Mouse (Mus musculus) CD4-positive, CD25-positive, alpha-beta regulatory T cell, adult 2 months (primary cell): ENCODE measurements around the gene Krt86.

Source experiments
- DNase-seq: peaks from one replicate; pipeline ENCODE4 v3.0.0-alpha.2; 2012; ENCODE audit warnings: low read depth, low spot score

Gene Krt86

DNA sequence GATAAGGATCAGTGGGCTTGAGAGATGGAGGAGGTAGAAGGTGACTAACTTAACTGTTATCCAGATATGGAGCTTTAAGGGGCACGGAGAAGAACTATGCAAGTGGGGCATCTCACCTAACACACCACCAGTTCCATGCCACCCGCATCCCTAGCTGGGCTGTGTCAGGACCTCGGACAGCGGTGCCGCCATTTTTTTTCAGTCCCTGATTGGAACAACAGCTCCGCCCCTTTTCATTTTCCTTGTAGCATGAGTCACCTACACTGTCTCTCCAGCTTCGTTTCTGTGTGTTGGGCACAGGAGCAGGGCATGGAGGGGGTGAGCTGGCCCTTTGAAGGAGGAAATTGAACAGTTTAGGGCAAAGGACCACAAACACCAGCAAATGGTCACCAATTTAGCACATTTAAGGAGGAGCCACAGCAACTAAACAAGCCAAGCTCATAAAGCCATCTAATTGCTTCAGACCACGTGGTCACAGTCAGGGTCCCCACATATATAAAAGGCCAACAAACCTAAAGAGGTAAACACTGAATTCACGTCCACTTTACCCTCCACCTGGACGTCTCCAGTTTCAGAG, at the start of gene Krt86:
Gene Krt86 (plus strand): TSS at position 527 of the 577 bp plus-strand sequence.
- DNase-seq: no peak

DNA sequence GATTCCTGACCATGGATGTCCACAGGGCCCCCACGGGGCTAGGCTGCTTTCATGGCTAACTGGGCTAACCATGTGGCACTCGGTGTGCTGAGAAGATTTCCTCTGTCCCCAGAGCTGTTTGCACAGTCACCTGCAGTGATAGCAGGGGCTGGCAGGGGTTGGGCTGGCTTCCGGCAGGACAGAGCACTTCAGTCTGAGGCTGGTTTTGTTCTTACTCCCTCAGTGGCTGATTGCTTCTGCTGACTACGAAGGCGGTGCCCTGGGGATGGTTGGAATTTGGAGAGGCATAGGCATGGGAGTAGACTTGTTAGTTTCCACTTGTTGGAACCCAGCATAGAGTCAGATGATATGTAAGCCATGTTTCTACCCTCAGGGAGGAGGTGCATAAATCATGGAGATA, 48.4 kb upstream of the Krt86 start:
- no peak for DNase-seq

DNA sequence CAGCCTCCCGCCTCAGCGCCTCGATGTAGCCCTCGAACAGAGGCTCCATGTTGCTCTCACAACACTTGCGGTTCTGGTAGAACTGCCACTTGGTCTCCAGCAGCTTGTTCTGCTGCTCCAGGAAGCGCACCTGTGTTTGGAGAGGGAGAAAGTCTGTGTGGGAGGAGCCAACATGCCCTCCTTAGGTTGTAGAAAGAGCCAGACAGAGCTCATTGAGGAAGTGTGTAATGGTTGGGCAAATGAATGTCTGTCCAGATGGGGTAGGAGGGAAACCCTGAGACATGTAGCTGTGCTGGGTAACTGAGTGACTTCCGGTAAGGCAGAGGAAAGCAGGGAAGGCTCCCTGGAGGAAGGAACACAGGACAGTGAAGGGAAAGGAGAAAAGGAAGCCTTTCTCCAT, 36.7 kb upstream of the Krt86 start:
- DNase-seq: no peak

DNA sequence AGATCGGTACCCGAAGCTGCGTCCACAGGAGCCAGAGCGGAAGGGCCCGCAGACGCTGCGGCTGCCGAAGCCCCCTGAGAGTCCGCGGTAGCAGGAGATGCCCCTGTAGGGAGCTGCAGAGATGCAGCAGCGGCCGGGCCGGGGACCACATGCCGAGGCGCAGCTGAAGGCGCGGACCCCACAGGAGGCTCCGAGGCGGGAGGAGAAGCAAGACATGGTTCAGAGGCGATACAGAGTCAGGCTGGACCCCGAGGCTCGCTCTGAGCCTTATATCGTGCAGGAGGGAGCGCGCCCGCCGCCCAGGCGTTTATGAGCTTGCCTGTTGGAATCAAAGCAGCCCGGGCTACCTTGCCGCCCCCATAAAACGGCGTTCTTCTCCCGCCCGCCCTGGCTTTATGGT, 34.7 kb upstream of the Krt86 start, which contains the start of gene Krt87:
Gene Krt87 (minus strand): TSS at position 250 of the 400 bp plus-strand sequence.
- no peak for DNase-seq

DNA sequence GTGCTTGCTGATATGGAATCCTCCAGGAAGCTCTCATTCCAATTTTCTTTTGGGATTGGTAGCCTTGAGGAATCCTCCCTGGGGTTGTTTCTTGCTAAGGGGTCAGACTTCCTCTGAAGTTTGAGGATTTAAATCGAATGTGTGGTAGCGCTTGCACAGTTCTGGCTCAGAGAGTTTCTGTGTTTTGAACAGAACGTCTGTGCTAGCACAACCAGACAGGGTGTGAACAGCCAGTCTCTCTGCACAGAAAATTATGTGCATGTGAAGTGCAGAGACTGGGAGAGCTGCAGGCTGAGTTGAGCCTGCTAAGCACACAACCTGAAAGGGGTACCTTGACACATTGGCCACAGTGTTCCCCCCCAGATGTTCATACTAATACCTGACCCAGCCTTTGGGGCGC, 32.4 kb upstream of the Krt86 start:
- DNase-seq: no peak

DNA sequence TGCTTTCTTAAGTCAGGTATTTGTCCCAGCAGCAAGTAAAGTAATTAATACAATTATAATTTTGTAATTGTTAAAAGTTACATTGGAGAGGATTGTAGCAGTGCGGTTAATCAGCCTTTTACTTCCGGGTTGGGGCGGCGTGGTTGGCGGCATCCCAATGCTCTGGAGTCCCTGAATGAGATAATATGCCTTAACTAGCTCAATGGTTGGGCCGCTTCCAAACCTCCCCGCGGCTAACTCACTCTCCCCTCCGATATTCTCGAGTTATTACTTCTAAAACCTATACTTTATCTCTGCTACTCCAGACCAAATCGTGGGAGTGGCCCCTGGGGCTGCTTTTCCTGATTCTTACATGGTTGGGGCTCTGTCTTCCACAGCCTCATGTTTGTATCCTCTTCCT, 26.7 kb upstream of the Krt86 start:
- no peak for DNase-seq

DNA sequence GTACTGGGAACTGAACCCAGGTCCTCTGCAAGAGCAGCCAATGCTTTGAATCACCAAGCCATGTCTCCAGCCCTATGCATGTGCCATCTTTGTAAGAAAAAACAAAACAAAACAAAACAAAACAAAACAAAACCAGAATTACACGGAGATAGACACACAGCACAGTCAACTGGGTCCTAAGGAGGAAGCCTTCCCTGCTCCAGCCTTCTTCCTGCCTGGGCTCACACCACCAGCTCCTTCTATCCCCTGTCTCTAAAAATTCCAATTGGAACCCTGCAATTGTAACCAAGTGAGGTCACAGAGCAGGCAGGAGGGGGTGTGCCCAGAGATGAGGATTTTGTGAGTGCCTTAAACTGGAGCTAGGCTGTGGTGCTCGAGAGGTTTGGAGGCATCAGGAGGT, 25.8 kb upstream of the Krt86 start, which contains the start of gene Krt88:
Gene Krt88 (plus strand): TSS at position 301 of the 400 bp plus-strand sequence.
- no peak for DNase-seq

DNA sequence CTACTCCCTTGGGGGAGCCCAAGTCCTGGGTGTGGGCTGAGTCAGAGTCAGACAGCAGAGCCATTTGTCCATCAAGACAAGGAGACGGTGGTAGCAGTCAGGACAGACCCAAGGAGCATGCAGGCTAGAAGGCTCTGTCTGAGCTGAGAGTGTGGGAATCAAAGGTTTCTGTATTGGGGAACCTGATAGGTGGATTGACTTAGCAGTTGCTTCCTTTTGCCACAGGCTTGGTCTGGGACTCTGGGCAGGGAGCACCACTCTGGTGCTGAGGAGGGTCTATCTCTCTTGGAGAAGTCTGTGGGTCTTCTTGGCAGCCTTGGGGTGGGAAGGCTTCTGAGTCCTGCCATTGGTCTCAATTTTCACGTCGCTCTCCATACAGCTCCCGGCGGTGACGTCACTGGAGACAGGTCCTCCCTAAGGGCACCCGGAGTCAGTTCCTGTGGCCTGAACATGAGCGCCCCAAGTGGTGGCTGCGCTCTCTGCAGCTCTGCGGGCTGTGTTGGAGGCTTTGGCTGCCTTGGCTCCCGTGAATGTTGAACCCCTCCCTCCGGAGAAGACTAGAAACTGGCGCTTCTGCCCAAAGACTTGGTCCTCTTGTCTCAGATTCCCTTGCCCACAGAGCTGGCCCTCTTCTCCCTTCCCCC, 20.1 kb upstream of the Krt86 start:
- DNase-seq: peak; percentile 68

DNA sequence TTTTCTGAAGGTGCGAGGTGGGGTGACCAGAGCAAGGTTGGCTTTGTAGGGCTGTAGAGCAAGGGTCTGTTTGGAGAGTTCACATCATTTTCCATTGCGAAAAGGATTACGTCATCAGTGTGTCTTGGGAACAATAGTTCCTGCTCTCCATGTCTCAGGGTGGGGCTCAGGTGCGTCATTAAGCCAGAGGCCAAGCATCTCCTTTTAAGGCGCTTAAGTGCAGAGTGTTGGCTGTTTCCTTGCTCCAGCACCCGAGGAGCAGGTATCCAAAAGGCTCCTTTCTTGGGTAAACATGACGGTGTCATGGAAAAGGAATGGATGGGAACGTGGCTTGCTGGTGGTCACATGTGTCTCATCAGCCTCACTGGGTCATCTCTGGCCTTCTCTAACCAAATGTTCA, 18.5 kb upstream of the Krt86 start:
- no peak for DNase-seq

DNA sequence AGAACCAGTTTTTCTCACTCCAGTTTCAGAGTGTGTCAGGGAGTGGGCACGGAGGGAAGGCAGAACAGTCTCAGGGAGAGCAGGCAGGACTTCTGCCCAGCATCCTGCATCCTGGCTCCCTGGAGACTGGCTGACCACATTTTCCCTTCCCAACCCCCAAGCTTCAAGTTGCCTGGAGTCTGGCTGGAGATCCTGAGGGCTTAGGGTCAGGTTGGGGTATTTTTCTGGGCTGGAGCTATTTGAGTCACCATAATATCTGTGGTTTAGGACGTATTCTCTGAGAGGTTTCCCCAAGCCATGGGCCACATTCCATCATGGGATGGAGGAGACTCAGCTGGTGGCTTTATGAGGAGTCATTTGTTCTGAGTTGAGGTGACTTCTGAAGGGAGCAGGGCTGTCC, 18.0 kb upstream of the Krt86 start:
- DNase-seq: no peak

DNA sequence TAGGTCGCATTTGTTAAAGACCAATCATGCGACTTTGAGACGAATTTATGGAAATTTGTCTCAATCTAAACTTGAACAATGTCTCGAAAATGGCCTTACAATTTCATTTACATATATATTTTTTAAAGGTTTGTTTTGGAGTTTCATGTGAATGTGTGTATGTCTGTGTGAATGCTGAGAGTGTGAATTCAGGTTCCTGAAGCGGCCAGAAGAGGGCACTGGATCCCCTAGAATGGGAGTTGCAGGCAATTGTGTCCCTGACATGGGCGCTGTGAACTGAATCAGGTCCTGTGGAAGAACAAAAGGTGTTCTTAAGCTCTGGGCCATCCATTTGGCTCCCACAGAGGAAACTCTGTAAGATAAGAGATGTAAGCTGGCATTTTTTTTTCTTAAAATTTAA, 17.4 kb upstream of the Krt86 start:
- no peak for DNase-seq

DNA sequence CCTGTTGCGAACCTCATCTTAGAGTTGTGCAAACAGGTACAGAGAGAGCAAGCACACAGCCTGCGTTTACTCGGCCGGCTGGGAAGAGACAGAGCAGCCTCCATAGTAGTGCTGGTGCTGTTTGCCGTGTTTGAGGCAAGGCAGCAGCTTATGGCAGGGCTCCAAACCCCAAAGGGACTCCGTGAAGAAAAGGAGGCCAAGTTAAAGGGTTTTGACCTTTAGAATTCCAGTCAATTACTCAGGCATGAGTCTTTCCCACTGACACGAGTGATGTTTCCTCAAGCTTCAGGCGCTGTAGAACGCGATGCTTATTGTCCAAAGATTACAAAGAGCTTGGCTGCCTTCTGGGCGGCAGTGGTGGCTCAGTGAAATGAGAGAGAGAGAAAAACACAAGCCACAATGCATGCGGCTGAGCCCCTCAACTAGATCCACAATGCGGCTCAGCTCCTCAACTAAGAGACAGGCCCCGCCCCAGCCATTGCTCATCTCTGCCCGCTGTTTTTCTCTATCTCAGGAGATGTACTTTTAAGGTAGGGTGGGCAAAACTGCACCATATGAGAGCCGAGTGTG, 14.8 kb upstream of the Krt86 start:
- DNase-seq: no peak

DNA sequence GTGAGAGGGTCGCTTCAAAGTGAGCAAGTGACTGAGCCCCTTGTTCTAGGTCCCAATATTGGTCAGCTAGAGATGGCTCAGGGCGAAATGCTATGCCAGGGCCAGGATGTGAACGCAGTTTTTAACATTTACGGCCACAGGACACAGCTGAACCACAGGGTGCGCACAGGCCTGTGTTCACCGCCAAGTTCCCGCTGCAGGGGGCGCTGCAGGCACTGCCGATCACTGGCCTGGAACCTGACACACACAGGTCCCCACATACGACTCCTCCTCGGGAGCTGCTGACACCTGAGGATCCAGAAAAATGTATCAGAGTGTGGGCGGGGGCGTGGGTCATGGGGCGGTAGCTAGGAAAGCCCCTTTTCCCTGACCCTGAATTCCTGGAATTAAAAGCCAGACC, 14.0 kb upstream of the Krt86 start:
- DNase-seq: peak; percentile 29

DNA sequence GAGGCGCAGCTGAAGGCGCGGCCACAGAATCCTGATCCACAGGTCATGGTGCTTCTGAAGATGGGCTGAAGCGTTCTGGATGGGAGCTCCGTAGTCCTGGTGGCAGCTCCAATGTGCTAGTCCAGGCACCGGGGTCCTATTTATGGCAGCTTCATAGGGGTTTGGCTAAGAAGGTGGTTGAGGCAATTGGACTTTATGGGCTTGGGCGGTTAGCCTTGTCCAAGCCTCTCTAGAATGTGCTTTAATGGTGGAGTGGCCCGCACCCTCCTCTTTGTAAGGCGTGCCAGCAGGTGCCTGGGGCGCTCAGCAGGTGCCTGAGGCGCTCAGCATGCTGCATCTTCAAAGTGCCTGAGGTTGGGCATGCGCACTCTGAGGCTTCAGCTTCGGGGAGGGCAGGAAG, 9.6 kb upstream of the Krt86 start, which contains the start of gene Krt81:
Gene Krt81 (minus strand): TSS at position 101 of the 400 bp plus-strand sequence.
- DNase-seq: no peak

DNA sequence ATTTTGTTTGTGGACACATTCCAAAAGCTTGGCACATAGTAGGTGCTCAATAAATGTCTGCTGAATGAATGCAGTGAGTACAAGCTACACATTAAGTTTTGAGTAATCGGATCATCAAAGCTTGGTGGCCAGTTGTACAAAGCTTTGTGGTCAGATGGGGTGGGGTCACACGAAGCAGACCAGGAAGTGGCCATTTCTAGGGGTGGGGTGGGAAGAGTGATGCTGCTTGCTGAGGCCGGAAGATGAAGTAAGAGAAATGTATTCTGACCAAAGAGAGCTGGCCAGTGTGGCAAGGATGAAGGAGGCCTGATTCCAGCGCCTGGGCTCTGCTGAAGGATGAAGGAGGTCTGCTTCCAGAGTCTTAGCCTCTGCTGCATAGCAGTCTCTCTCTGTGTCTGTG, 4.2 kb upstream of the Krt86 start:
- no peak for DNase-seq

DNA sequence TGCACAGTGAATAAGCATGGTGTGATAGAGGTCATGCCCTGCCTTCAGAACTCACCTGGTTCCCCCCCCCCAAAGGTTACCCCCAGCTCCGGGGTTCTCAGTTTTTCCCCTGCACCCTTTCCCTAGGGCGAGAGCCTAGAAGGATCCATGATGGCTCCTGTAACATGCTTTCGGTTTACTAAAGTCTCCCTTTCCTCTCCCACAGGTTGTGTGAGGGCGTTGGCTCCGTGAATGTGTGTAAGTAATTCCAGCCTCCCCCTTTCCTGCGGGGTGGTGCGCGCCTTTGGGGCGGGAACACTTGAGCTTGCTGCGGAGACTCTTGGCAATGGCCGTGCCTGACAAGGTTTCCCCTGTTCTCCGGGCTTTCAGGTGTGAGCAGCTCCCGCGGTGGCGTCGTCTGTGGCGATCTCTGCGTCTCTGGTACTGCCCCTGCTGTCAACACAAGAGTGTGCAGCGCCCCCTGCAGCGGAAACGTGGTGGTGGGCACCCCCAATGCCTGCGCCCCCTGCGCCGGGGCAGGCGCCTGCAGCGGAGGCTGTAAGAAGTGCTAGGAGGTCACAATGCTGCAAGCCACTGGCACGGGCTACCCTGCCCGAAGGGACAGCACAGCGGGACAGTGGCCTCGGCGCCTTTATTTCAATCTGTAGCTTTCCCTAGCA, 5.9 kb downstream of the Krt86 start:
- DNase-seq: peak; percentile 72

DNA sequence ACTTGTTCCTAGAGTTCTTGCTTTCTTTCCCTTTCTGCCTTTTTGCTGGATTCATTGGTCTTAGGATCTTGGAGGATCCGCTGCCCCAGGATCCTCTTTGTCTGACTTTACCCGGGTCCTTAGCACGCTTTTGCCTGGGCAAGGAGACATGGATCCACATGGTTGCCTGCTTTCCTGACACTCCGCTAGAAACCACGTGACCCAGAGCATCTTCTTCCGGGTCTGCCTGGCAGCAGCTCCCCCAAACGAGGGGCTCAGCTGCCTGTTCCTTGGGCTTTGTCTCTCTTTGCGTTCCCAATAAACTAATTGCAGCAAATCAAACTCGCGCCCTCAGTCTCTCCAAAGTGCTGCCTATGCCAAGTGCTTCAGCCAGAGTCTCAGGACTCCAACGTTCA, 6.4 kb downstream of the Krt86 start:
- peak; percentile 8 for DNase-seq

DNA sequence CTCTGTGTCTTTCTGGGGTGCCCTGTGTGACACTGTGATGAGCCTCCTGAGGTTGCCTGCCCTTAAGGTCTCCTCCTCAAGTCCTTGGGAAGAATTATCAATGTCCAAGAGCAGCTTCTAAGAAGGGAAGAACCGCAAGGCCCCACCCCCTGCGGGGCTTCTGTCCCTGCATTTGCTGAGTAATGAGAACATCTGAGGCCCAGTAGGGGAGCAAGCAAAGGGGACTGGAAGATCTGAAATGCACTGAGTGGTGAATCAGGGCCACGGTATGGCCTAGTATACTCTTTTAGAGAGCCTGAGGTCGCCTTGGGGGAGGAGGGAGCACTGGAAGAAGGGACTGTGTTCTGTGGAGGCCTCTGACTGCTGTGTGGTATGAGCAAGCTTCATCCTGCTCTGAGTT, 8.8 kb downstream of the Krt86 start:
- DNase-seq: no peak

DNA sequence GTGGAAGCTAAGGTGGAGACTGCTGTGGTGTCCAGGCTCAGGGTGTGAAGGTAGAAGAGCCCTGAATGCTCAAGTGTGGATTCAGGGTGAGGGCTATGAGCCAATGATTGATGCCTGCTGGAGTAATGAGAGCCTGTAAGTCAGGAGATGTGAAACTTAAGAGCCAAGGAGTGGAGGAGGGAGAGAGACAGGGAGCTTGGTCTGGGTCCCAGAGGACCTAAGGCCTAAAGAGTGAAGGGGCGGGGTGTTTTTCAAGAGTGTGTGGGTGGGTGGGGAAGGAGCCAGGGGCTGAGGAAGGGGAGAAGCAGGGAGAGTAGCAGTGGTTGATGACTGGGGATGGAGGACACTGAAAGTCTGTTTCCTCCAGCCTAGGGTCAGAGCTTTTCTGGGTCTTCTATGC, 10.4 kb downstream of the Krt86 start:
- DNase-seq: no peak

DNA sequence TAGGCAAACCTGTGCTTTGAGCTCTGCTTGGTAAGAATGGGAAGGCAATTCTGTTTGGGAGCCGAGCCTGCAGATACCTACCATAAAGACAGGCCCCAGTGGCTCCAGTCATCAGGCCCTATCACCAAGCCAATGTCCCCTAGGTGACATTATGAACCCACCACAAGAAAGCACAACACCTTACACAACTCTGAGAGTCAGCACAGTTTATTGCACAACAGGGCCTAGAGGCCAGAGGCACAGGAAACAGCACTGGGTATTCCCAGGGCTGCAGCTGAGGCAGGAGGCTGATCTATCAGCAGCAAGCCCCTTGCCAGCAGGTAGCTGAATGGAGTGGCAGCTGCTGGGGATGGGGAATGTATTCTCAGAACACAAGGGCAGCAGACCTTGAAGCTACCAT, 11.7 kb downstream of the Krt86 start:
- no peak for DNase-seq

DNA sequence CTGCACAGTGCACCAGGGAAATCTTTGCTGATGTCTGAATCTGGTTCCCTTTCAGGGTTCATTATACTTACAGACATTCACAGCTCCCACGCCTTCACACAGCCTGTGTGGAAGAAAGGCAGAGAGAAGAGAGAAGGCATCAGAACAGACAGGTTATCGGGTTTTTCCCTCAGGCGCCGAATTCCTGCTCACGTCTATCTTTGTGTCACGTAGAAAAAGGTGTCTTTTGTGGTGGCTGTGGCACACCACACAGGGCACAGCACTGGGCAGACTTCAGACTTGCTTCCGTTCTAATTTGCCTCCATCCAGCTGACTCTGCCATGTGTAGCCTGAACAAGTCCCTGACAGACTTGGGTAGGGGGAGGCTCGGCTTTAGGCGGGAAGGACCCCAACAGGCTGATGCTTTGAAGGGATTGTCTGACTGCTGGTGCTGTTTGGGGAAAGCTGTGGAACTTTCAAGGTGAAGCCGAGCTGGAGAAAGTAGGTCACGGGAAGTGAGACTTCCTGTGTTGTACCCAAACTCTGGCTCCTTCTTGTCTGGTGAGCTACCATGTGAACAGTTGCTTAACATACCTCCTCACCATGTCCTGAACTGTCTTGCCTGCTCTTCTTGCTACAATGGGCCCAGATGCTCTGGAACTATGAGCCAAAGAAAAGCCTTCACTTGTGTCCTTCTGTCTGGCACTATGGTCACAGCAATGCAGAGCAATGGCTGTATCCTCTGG, 12.8 kb downstream of the Krt86 start:
- peak; percentile 53 for DNase-seq

DNA sequence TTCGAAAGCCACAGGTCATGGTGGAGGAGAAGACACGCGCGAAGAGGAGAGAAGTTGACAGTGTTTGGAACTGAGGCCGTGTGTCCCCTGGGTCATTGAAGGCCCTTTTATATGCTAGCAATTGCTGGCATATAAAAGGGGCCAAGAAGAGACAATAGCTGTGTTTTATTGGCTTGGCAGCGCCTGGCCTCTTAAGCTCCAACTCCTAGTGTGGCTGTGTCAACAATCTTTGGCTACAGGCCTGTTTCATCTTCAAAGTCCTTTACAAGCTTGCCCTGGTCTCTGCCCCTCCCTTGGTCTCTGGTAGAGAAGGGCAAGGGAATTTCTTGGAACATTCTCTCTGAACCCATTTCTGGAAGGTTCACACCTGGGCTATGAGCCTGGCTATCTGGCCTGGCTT, 18.2 kb downstream of the Krt86 start, which contains the start of gene Krt83:
Gene Krt83 (minus strand): TSS at position 82 of the 400 bp plus-strand sequence.
- no peak for DNase-seq
